Mouse (Mus musculus) layer of hippocampus, adult 9-11 months (tissue): ENCODE data around the gene Dennd2c.
"Not testable (repeated sequence)": the region's sequence is repeated elsewhere in the genome, so short reads cannot be mapped to it uniquely, and the experiment has no call there.

Experiments used
- DNase-seq: peaks from one replicate; pipeline ENCODE4 v3.0.0; 2022

The Dennd2c gene

DNA sequence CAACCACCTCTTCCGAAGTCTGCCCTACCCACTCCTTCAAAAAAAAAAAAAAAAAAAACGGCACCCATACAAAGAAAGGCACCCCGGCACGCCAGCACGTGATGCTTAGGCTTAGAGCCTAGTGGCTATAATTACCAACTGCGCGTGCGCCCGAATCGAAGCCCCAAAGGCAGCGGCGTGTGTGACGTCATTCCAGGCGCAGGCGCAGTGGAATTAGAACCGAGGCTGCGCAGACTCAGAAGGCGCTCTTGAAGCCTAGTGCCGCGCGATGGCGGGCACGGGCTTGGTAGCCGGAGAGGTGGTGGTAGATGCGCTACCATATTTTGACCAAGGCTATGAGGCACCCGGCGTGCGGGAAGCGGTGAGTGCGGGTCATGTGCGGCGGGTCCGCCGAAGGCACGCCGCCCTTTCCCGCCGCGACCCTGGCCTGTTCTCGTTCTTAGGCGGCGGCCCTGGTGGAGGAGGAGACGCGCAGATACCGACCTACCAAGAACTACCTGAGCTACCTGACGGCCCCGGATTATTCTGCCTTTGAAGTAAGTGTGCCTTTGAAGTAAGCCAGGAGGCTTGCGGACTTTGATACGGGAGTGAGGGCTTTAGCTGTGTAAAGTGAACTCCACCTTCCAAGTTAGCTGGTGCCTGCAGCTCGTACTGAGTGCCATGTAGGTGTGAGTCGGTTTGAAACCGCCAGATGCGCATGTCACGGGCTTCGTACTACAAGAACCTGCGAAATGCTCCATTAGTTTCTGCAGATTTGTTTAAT is 69.3 kb downstream of the Dennd2c start, which contains the start of gene Bcas2:
Gene Bcas2 (plus strand): TSS at position 151 of the 763 bp plus-strand sequence.
- DNase-seq: peak; percentile 98

GRCm38 (mm10) chr3:103172615-103173014 is 70.2 kb downstream of the Dennd2c start:
- no peak for DNase-seq

- no peak for DNase-seq
Measured at GRCm38 (mm10) chr3:103176740-103177139, 74.3 kb downstream of the Dennd2c start.

DNA sequence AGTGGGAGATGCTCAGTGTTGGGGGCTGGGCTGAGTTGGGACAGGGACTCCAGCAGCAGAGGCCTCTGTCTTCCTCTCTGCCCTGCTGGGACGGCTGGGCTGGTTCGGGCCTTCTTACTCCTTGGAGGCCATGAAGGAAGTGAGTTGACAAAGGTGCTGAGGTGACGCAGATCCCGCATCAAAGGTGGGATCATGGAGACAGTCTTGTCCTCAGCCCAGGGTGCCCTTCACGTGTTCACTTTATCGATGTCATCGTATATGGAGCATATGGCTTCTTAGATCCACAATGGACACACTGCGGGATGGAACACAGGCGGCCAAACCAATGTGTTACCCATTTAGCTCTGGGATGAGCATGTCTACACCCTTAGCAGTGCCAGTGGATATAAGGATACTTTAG is 77.1 kb downstream of the Dennd2c start:
- DNase-seq: no peak

DNA sequence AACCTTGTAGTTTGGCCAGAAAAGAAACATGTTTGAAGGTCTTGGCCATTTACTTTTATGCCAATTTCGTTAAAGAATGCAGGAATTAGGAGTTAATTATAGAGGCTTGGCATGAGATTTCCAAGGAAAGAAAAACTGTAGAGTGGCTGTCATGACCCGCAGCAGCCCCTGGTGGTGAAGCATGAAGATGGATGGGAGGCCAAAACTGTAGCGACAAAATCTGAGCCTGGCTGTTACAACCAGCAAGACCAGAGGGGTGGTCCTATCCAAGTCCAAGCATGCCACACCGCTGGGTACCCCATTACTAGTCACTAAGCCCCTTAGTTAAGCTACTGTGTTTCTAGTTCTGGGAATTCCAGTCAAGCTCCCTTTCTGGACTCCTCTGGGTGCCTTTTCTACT is 78.8 kb downstream of the Dennd2c start:
- DNase-seq: no peak

- DNase-seq: no peak
Measured at GRCm38 (mm10) chr3:103182821-103183220, 80.4 kb downstream of the Dennd2c start.

DNA sequence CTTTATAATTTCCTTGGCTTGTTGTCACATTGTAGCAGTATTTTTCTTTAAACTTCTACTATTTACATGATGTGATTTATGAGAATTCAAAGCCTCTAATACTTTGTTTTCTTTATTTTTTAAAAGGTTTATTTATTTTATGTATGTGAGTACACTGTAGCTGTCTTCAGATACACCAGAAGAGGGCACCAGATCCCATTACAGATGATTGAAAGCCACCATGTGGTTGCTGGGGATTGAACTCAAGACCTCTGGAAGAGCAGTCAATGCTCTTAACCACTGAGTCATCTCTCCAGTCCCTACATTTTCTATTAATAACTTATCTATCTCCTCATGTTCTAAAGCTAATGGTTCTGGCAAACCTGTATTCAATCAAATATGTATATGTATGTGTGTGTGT is 82.1 kb downstream of the Dennd2c start:
- DNase-seq: not testable (repeated sequence)

DNA sequence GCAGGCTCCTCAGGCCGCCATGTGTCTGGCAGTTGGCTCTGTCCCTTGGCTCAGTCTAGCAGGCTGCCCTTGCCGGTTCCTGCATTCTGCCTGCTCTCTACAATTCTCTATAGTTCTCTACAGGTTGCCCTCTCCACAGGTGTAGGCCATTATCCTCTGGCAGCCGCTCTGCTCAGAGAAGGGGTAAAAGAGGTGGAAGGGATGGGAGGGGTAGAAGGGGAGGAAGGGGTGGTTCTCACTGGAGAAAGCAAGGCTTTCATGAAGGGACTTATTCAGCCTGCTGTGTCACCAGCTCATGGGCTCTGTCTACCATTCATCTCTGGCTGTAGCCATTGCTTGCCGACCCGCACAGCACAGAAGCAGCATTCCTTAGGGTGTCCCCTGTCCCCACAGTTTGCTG is 86.0 kb downstream of the Dennd2c start:
- DNase-seq: no peak

GRCm38 (mm10) chr3:103188856-103189255 is 86.5 kb downstream of the Dennd2c start:
- no peak for DNase-seq

- DNase-seq: no peak
Measured at GRCm38 (mm10) chr3:103192161-103192560, 89.8 kb downstream of the Dennd2c start.

DNA sequence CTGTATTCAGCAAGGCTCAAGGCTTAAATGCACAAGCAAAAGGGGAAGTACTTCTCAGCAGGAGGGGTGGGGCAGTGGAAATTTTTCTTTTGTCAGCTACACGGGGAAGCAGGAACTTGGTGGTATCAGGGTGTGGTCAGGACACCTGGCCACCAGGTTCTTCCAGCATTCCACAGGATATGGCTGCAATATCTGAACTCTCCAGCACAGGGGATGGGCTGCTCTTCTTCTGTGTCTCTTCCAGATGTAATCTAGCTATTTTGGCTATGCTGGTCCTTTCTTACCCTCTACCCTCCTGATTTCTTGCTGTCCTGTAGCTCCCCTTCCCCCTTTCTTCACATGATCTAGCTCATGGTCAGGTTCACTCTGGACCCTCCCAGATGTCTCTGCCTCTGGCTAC is 90.8 kb downstream of the Dennd2c start:
- no peak for DNase-seq

GRCm38 (mm10) chr3:103196320-103196823 is 94.0 kb downstream of the Dennd2c start:
- no peak for DNase-seq

DNA sequence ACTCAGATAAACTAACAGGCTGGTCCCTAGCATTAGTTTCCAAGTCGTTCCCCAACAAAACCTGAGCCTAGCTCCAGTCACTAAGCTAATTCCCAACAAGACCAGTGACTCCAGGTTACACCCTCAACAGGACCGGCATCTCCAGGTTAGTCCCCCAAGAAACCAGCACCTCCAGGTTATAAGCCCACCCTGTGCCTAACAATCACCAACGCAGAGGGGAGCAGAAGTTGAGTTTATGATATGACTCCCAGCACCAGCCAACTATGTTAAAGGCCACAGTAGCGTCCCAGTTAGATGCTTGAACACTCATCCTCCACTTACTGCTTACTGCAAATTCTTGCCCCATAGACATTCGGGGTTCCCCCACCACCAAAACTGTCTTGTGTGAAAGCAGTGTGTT is 97.0 kb downstream of the Dennd2c start:
- DNase-seq: no peak

DNA sequence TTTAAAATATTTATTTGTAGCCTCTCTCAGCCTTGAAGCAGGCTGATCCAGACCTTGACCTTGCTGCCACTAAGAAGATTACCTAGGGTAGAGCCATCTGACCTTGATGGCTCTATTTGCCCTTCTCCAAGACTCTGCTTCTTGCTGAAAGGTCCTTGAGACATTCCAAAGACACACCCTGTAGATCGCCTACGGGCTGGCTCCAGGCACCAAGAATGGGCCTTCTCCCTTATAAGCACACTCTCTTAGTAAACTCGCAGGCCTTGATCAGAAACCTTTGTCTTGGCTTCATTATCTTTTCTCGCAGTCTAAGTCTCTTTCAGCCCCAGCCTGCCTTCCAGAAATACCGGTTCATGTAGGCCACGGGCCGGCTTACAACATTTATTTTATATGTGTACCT is 98.7 kb downstream of the Dennd2c start:
- not testable (repeated sequence) for DNase-seq

- DNase-seq: no peak
Measured at GRCm38 (mm10) chr3:103203554-103203953, 101.2 kb downstream of the Dennd2c start.

- DNase-seq: no peak
Measured at GRCm38 (mm10) chr3:103204445-103204844, 102.0 kb downstream of the Dennd2c start.

DNA sequence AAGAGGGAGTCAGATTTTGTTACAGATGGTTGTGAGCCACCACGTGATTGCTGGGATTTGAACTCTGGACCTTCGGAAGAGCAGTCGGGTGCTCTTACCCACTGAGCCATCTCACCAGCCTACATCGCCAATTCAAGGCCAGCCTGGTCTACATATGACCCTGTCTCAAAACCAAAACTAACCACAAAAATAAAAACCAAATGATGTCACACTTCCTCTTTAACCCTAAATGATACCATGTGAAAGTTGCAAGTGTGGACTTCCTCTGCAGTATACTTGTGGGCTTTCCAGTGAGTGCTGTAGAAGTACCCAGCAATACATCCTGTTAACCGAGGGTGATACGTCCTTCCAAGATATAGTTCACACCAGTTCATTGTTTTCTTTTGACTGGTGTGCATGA is 104.0 kb downstream of the Dennd2c start:
- no peak for DNase-seq

- no peak for DNase-seq
Measured at GRCm38 (mm10) chr3:103207749-103208148, 105.3 kb downstream of the Dennd2c start.

DNA sequence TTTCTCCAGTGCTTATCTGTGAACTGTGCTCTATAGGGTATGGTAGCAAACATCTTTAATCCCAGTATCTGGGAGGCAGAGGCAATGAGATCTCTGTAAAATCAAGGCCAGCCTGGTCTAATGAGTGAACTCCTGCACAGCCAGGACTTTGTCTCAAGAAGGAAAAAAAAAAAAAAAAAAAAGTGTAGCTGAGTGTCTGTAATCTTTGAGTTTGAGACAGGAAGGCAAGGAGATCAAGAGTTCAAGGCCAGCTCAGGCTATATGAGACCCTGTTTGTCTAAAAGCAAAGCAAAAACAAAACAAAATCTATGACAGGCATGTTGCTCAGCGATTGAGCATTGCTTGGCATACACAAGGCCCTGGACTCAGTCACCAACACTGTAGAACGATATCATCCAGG is 105.8 kb downstream of the Dennd2c start:
- no peak for DNase-seq

DNA sequence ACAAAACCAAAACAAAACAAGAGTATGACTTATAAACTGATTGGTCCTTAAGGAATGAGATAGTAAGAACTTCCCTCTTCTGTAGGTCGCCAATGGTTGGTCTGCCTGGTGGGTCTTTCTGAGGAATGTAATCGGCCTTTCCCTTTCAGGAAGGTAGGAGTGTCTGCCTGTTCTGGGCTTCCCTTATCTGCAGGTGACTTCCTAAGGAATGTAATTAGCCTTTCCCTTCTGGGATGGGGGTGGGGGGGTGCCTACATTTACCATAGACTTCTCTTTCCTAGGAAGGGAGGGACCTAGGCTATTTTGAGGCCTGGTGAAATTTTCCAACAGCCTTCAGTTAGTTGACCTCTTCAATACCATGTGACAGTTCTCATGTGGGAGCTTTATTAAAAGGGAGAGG is 108.7 kb downstream of the Dennd2c start:
- DNase-seq: no peak

GRCm38 (mm10) chr3:103212142-103212541 is 109.7 kb downstream of the Dennd2c start:
- no peak for DNase-seq

DNA sequence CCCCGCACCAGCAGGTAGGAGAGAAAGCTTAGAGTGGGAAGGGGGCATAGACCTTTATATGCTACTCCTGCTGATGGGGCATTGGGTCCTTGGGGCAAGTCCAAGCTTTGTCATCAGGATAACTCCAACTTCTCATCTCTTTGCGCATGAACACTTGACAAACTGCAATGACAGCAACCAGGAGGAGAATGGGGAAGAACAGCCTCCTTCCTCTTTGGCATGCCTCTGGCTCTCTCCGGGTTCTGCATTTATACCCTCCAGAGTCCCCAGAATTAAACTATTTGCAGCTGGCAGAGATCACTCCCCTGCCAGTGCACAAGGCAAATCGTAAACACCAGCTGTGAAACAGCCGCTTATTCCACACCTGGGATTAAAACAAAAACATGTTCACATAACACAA is 111.1 kb downstream of the Dennd2c start:
- DNase-seq: peak; percentile 10

- no peak for DNase-seq
Measured at GRCm38 (mm10) chr3:103214593-103215285, 112.3 kb downstream of the Dennd2c start.

- not testable (repeated sequence) for DNase-seq
Measured at GRCm38 (mm10) chr3:103215399-103215798, 113.0 kb downstream of the Dennd2c start.
